Mouse (Mus musculus) embryo, embryonic 10.5 days (tissue): Measurements from ENCODE around the gene Nrsn2.
"Not testable (repeated sequence)": the region's sequence is repeated elsewhere in the genome, so short reads cannot be mapped to it uniquely, and the experiment has no call there.

Source experiments
- DNase-seq: peaks from one replicate; pipeline ENCODE4 v3.0.0-alpha.2; 2015; ENCODE audit warnings: low spot score

Gene Nrsn2

DNA sequence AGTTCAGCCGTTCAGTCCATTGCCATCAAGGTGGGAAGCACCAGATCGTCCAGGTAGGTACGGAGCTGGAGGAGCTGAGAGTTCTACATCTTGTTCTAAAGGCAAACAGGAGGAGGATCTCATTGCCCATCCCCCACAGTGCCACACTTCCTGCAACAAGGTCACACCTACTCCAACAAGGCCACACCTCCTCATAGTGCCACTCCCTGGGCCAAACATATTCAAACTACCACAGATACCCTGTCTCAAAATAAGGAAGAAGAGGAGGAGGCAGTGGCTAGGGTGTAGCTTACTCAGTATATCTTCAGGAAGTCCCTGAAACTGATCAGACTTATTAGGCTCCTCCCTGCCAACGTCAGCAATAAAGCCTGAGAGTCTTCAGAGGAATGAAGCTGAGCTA, 7.8 kb upstream of the Nrsn2 start:
- no peak for DNase-seq

DNA sequence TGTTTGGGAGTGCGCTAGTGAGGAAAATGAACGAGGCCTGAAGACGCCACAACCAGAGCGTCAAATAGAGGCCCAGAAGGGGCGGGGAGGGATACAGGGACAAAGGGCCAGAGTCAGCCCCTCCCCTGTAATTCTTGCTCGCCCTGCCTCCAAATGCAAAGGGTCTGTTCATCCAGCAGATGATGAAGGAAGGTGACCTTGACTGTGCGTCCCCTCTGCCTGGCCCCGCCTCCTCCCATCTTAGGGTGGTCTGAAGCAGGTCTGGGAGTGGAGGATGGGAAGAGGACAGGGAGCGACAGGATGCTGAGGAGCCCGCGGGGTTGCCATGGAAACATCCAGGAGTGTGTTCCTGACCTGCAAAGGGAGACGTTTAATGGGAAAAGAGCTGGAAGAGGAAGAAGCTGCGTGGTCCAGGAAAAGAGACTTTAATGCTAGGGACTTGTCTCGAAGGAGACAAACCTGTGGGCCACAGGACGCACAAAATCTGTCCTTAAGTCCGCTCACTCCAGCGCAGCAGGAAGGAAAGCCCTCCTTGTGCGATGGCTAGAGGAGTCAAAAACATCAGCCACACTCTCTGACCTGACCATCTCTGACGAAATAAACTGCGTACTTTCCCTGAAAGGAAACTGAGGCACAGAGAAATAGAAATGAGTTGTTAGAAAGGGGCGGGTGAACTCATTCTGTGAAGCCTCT, 640 bp downstream of the Nrsn2 start:
- DNase-seq = peak; percentile 73

GRCm38 (mm10) chr2:152373547-152373946, 2.9 kb downstream of the Nrsn2 start:
- DNase-seq = no peak

GRCm38 (mm10) chr2:152372661-152373060, 3.8 kb downstream of the Nrsn2 start:
- no peak for DNase-seq

DNA sequence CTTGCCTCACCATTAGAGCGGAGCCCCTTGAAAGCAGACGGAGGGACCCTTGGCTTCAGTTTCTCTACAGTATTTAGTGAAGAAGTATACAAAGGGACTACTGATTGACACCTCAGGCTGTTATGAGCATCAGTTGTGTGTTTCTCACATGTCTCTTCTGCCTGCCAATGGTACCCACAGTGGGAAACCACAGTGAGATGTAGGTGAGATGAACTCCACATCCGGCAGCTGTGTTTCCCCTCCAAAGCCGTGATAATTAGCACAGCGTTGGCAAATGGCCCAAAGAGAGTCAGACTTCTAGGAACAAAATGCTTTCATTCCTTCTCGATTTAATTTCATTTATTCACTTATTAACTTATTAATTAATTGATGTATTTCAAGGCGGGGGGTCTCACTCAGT, 4.3 kb downstream of the Nrsn2 start:
- no peak for DNase-seq

GRCm38 (mm10) chr2:152368532-152369140, 7.8 kb downstream of the Nrsn2 start:
- peak; percentile 84 for DNase-seq

DNA sequence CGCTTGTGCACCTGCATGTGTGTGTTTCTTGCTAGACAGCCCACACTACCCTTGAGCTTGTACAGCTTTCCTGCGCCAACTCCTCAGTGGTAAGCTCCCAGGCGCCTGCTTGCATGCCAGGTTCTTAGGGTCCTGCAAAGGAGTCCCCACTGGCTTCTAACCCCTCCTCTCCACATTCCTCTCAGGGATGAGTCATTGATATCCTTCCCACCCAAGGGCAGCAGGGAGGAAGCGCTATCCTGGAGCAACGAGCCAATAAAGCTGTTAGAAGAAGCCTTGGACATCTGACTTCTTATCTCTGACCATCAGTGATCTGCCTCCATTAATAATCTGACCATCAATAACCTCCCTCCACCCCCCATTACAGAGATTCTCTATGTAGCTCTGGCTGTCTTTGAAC, 8.5 kb downstream of the Nrsn2 start:
- no peak for DNase-seq

DNA sequence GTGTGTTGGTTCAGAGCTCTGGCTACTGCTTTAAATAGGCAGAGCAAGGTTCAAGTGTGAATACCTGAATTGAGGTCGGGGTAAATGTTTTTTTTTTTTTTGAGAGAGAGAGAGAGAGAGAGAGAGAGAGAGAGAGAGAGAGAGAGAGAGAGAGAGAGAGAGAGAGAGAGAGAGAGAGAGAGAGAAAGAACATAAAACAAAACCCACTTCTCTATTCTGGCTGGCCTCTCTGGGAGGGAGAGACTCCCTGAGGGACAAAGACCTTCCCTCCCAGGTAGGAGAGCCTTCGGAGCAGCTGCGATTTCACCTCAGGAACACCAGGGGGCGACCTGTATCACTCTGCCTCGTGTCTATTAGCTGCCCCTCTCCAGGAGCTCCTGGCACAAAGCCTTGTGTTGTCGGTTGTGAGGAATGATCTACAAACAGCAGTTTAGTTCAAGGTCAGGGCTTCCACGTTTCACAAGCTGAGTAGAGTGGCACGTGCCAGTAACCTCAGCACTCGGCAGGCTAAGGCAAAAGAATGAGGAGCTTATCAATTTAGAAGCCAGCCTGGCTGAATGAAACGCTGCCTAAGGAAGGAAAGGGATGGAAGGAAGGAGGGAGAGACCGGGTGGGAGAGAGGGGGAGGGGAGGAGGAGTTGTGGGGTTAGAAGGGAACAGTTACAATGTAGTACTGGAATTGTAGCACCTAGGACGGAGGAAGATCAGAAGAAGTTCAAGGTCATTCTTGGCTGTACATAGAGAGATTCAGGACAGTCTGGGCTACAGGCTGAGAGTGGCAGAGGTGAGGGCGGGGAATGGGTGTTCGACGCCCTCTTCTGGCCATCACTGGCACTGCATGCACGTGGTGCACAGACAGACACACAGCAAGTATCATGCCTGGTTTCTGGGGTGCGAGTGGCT, 12.9 kb downstream of the Nrsn2 start:
- DNase-seq = peak; percentile 91

- DNase-seq = no peak
Observed at GRCm38 (mm10) chr2:152361193-152361592, 15.2 kb downstream of the Nrsn2 start.

- no peak for DNase-seq
Observed at GRCm38 (mm10) chr2:152360271-152360775, 16.1 kb downstream of the Nrsn2 start.

DNA sequence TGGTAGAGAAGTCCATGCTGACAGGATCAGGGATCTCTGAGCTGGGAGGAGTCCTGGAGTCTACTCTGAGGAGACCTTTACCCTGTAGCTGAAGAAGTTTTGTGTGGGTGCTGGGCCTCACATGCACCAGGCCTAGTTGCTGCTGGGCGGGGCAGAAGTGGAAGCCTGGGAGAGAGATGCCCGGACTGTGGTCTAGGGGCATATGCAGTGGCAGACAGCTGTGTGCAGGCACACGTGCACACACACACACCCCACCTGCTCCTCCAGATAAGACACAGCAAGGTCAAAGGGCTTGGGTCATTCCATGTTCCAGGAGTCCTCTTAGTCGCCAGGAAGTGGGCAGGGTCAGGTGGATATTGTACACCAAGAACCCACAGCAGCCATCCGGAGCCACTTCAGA, 16.8 kb downstream of the Nrsn2 start:
- DNase-seq = no peak

DNA sequence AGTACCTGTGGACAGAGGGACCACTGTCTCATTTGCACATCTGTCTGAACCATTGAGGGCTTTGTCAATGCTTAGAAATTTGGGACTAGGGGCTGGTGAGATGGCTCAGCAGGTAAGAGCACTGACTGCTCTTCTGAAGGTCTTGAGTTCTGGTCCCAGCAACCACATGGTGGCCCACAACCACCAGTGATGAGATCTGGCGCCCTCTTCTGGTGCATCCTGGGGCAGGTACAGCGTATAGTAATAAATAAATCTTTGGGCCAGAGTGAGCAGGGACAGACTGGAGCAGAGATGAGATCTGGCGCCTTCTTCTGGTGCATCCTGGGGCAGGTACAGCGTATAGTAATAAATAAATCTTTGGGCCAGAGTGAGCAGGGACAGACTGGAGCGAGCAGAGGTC, 17.5 kb downstream of the Nrsn2 start:
- not testable (repeated sequence) for DNase-seq

DNA sequence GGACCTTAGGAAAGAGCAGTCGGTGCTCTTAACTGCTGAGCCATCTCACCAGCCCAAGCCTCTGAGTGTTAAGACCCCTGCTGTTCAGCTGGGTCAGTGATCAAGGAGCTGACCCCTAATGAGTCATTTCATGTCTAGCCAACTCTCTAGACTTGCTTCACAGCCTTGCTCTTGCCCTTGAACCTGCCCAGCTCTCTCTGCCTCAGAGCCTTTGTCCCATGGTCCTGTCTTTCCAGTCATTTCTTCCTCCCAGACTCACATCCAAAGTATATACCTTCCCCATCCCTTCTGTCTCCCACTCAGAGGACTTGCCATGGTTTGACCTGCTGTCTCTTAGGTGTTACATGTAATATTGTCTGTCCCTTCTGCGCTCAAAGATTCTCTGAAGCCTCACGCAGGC, 19.2 kb downstream of the Nrsn2 start:
- no peak for DNase-seq

DNA sequence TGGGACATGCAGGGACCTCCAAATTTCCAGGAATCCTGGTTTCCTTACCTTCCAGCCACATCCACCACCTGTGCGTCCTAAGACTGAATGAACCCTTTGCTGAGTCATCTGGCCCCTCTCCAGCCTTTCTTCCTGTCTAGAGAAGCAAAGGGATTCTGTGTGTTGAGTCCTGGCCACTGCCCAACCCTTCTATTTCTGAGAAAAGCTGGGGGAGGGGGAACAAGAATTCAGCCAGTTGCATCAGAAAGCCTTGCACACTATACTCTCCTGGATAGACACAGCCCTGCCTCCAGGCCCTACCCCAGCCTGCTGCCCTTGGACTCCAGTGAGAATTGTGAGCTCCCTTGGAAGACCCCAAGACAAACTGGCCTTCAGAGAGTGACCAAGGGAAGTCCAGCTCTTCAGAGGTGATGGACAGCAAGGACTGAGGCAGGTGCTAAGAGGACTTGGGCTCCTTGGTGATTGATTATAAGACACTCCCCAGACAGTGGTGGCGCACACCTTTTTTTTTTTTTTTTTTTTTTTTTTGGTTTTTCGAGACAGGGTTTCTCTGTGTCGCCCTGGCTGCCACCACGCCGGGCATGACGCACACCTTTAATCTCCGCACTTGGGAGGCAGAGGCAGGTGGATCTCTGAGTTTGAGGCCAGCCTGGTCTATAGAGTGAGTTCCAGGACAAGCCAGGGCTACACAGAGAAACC, 26.4 kb downstream of the Nrsn2 start:
- DNase-seq = no peak

DNA sequence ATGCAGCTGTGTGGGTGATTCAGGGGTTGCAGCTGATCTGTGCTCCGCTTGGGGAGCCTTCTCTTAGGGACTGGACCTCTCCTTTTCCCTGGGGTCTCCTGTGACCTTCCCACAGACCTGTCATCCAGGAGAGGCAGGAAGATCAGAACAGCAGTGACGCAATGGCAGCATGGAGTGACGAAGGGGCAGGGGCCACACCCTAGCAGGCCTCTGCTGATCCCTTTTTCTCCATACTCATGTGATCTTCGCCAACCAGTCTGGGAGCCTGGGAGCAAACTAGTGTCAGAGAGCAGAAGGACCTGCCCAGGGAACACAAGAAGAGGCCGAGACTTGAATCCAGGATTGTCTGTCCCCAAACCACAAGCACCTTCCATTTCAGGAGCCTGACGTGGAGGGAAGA, 27.2 kb downstream of the Nrsn2 start:
- no peak for DNase-seq

DNA sequence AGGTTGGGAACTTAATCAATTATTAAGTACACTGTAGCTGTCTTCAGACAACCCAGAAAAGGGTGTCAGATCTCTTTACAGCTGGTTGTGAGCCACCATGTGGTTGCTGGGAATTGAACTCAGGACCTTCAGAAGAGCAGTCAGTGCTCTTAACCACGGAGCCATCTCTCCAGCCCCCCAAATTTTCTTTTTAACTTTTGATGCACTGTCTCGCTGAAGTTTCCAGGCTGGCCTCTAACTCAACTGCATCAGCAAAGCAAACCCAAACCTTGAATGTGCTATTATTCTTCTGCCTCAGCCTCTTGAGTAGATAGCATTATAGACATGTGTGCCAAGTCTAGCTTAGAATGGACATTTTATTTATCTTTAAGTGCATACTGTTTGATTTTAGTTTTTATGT, 28.7 kb downstream of the Nrsn2 start:
- no peak for DNase-seq

GRCm38 (mm10) chr2:152346776-152347465, 29.5 kb downstream of the Nrsn2 start:
- no peak for DNase-seq

GRCm38 (mm10) chr2:152345393-152345792, 31.0 kb downstream of the Nrsn2 start:
- DNase-seq = no peak

- no peak for DNase-seq
Observed at GRCm38 (mm10) chr2:152344909-152345308, 31.5 kb downstream of the Nrsn2 start.

- no peak for DNase-seq
Observed at GRCm38 (mm10) chr2:152344361-152344760, 32.1 kb downstream of the Nrsn2 start.
